Mouse (Mus musculus) forebrain, embryonic 11.5 days (tissue): ENCODE measurements around the gene Dtnbp1. TPM values are rescaled to one million over a fixed set of nuclear protein-coding genes. Genes with fewer than 3 reads are reported as not detected.

Experiments used
- ATAC-seq: fragments of 200-750 bp; cut with Nextera tagmentation; replicated peaks from 2 replicates; pipeline ENCODE4 v1.8.0; 2017; ENCODE audit warnings: moderate TSS enrichment; ENCODE audit not compliant: low FRiP score
- DNase-seq: peaks from one replicate; pipeline ENCODE4 v3.0.0-alpha.2; 2017; ENCODE audit warnings: low spot score
- H3K27ac ChIP-seq: fragments of 300-500 bp; sonication (generic); 2 replicates; pipeline ENCODE4 v1.5.1; 2014; ENCODE audit warnings: low read depth, low read length
- H3K27me3 ChIP-seq: fragments of 300-500 bp; sonication (generic); 2 replicates; pipeline ENCODE4 v1.6.1; 2014; ENCODE audit warnings: mild to moderate bottlenecking, low read length, mixed read lengths; ENCODE audit not compliant: control insufficient read depth, insufficient read depth
- H3K36me3 ChIP-seq: fragments of 300-500 bp; sonication (generic); 2 replicates; pipeline ENCODE4 v1.6.1; 2014; ENCODE audit warnings: mild to moderate bottlenecking, low read length, moderate library complexity, mixed read lengths; ENCODE audit not compliant: control insufficient read depth, insufficient read depth
- H3K4me1 ChIP-seq: fragments of 300-500 bp; sonication (generic); replicated peaks from 2 replicates; pipeline ENCODE4 v1.6.1; 2014; ENCODE audit warnings: low read length, mixed read lengths; ENCODE audit not compliant: control insufficient read depth, insufficient read depth
- H3K4me2 ChIP-seq: fragments of 300-500 bp; sonication (generic); 2 replicates; pipeline ENCODE4 v1.6.1; 2014; ENCODE audit warnings: low read depth, mild to moderate bottlenecking, low read length, moderate library complexity, mixed read lengths; ENCODE audit not compliant: severe bottlenecking
- H3K4me3 ChIP-seq: fragments of 300-500 bp; sonication (generic); 2 replicates; pipeline ENCODE4 v1.5.1; 2014; ENCODE audit warnings: low read depth, low read length
- H3K9ac ChIP-seq: fragments of 300-500 bp; sonication (generic); 2 replicates; pipeline ENCODE4 v1.6.1; 2014; ENCODE audit warnings: low read length
- H3K9me3 ChIP-seq: fragments of 300-500 bp; sonication (generic); 2 replicates; pipeline ENCODE4 v1.6.1; 2016; ENCODE audit warnings: low read length, mixed read lengths; ENCODE audit not compliant: control insufficient read depth
- WGBS: fragments of 180-500 bp; shearing (Covaris S2); extraction: QIAGEN DNeasy Blood & Tissue Kit; methylation state at CpG from one replicate; pipeline ENCODE4 v1.1.7; 2014; 5-methylcytosine and 5-hydroxymethylcytosine counted together
- polyA plus RNA-seq: library from polyadenylated mRNA; unstranded; fragments of >200 nt; fragmentation: Nextera tagmentation; extraction: Ambion mirVana; gene quantifications from 2 replicates; pipeline ENCODE4 v1.2.1, GENCODE M21; 2014

The Dtnbp1 gene
- polyA plus RNA-seq, 1 experiment from 2014 or later, result 73.3 TPM

- H3K9ac ChIP-seq, result no peak overlapping the region
- H3K27ac ChIP-seq, result no peak overlapping the region
- WGBS, result 95% methylated on average over 7 of the region's 7 CpGs
- no peak for ATAC-seq
- H3K4me3 ChIP-seq, result no peak overlapping the region
- no peaks in the 10 kb centered on the region for H3K36me3 ChIP-seq
- H3K9me3 ChIP-seq, result no peaks in the 10 kb centered on the region
- peaks cover 2% of the 10 kb centered on the region; the same call in 1 of the 2 replicates for H3K4me1 ChIP-seq
- DNase-seq, result no peak
- H3K27me3 ChIP-seq, result no peaks in the 10 kb centered on the region
- no peak overlapping the region for H3K4me2 ChIP-seq
These were observed 22.5 kb downstream of the Dtnbp1 start for GRCm38 (mm10) chr13:44979433-44979832.

GRCm38 (mm10) chr13:44977483-44978141, 24.3 kb downstream of the Dtnbp1 start:
- H3K36me3 ChIP-seq, result no peaks in the 10 kb centered on the region; the same call in 1 of the 2 replicates
- 66% methylated on average over 2 of the region's 2 CpGs for WGBS
- DNase-seq, result no peak
- H3K27me3 ChIP-seq, result no peaks in the 10 kb centered on the region
- no peaks in the 10 kb centered on the region for H3K9me3 ChIP-seq
- H3K4me3 ChIP-seq, result no peak overlapping the region
- ATAC-seq, result no peak; the same call in 1 of the 2 replicates
- no peak overlapping the region for H3K9ac ChIP-seq
- H3K4me1 ChIP-seq, result peaks cover 2% of the 10 kb centered on the region; the same call in 1 of the 2 replicates
- H3K4me2 ChIP-seq, result no peak overlapping the region
- H3K27ac ChIP-seq, result no peak overlapping the region

- H3K4me3 ChIP-seq, result no peak overlapping the region
- no peak overlapping the region for H3K27ac ChIP-seq
- no peak overlapping the region for H3K4me2 ChIP-seq
- DNase-seq (no peak), ATAC-seq (peak; percentile 58)
- H3K27me3 ChIP-seq, result no peaks in the 10 kb centered on the region
- H3K36me3 ChIP-seq, result no peaks in the 10 kb centered on the region; the same call in 1 of the 2 replicates
- H3K9ac ChIP-seq, result no peak overlapping the region
- H3K4me1 ChIP-seq, result peaks cover 2% of the 10 kb centered on the region; the same call in 1 of the 2 replicates
- H3K9me3 ChIP-seq, result no peaks in the 10 kb centered on the region
- 34% methylated on average over 2 of the region's 2 CpGs for WGBS
These were observed 24.9 kb downstream of the Dtnbp1 start for GRCm38 (mm10) chr13:44977059-44977458.

GRCm38 (mm10) chr13:44960542-44961291, 41.2 kb downstream of the Dtnbp1 start:
- ATAC-seq, result no peak

GRCm38 (mm10) chr13:44957049-44957448, 44.9 kb downstream of the Dtnbp1 start:
- Histone ChIP-seq H3K27me3 (no peaks in the 10 kb centered on the region), H3K36me3 (no peaks in the 10 kb centered on the region), H3K9me3 (no peaks in the 10 kb centered on the region), H3K4me1 (0 out of 2 replicates have a peak, but pooled peaks cover 4% of the 10 kb centered on the region), H3K4me2 (no peak overlapping the region), H3K27ac (no peak overlapping the region), H3K9ac (no peak overlapping the region), H3K4me3 (no peak overlapping the region)
- DNase-seq, result no peak
- 95% methylated on average over 8 of the region's 8 CpGs for WGBS
- no peak for ATAC-seq

More at GRCm38 (mm10) chr13:44960542-44961291, 41.2 kb downstream of the Dtnbp1 start:
- H3K4me3 ChIP-seq, result no peak overlapping the region
- H3K36me3 ChIP-seq, result no peaks in the 10 kb centered on the region
- H3K4me1 ChIP-seq, result 0 out of 2 replicates have a peak, but pooled peaks cover 4% of the 10 kb centered on the region
- no peaks in the 10 kb centered on the region for H3K9me3 ChIP-seq
- no peak for DNase-seq
- no peak overlapping the region for H3K27ac ChIP-seq
- no peak overlapping the region for H3K4me2 ChIP-seq
- no peak overlapping the region for H3K9ac ChIP-seq
- 91% methylated on average over 5 of the region's 5 CpGs for WGBS
- no peaks in the 10 kb centered on the region for H3K27me3 ChIP-seq

- Histone ChIP-seq H3K4me1 (no peaks in the 10 kb centered on the region), H3K36me3 (no peaks in the 10 kb centered on the region), H3K27me3 (no peaks in the 10 kb centered on the region), H3K4me3 (no peak overlapping the region), H3K9ac (no peak overlapping the region), H3K27ac (no peak overlapping the region), H3K9me3 (no peaks in the 10 kb centered on the region), H3K4me2 (no peak overlapping the region)
- WGBS, result 90% methylated on average over 6 of the region's 6 CpGs
- DNase-seq (peak; percentile 26), ATAC-seq (no peak)
These were observed 46.2 kb downstream of the Dtnbp1 start for GRCm38 (mm10) chr13:44955781-44956180.

GRCm38 (mm10) chr13:44954232-44954568, 47.7 kb downstream of the Dtnbp1 start:
- Histone ChIP-seq H3K27ac (no peak overlapping the region), H3K4me2 (no peak overlapping the region), H3K4me3 (no peak overlapping the region), H3K9me3 (no peaks in the 10 kb centered on the region), H3K27me3 (no peaks in the 10 kb centered on the region), H3K36me3 (no peaks in the 10 kb centered on the region), H3K9ac (no peak overlapping the region), H3K4me1 (no peaks in the 10 kb centered on the region)
- 92% methylated on average over 1 of the region's 1 CpGs for WGBS
- DNase-seq (no peak), ATAC-seq (no peak)

- WGBS, result 82% methylated on average over 8 of the region's 8 CpGs
- H3K9ac ChIP-seq, result no peak overlapping the region
- DNase-seq, result peak; percentile 30
- no peak overlapping the region for H3K27ac ChIP-seq
- H3K36me3 ChIP-seq, result no peaks in the 10 kb centered on the region
- no peaks in the 10 kb centered on the region for H3K4me1 ChIP-seq
- no peak for ATAC-seq
- H3K4me3 ChIP-seq, result no peak overlapping the region
- no peaks in the 10 kb centered on the region for H3K27me3 ChIP-seq
- H3K4me2 ChIP-seq, result no peak overlapping the region
- no peaks in the 10 kb centered on the region for H3K9me3 ChIP-seq
These were observed 48.3 kb downstream of the Dtnbp1 start for GRCm38 (mm10) chr13:44953546-44954231.
